Mouse (Mus musculus) frontal cortex, postnatal 10 days (tissue): ENCODE measurements at regions not wholly inside any gene's neighbourhood (a gene's known extent, or its start where the extent isn't known, plus 50 kb on each side); places are given as distances from the start of the nearest gene placed in this dataset.
"Not testable (repeated sequence)": the region's sequence is repeated elsewhere in the genome, so short reads cannot be mapped to it uniquely, and the experiment has no call there.

ENCODE experiments used
- DNase-seq, 2 experiments: peaks; one replicate each; pipeline ENCODE4 v3.0.0; 2022; ENCODE audit warnings: low spot score in 2 of 2, mixed read lengths in 1 of 2

DNA sequence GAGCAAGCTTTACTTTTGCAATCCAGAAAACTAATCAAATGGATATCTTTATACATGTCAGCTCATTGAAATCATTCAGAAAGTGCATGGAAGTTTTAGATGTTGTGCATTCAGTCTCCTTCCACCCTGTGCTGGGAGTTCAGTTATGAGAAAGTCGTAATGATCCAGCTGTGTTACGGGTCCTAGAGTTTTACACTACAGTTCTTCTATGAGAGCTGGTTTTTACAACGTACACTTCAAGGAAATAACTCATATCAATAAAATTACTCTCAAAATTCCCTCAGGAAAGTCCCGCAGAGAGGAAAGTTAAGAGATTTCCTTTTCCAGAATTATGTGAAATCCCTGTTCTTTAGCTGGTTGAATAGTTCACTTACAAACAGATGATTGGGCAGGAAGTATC is 418.1 kb upstream of the Slc10a2 start:
- DNase-seq, result no peak

DNA sequence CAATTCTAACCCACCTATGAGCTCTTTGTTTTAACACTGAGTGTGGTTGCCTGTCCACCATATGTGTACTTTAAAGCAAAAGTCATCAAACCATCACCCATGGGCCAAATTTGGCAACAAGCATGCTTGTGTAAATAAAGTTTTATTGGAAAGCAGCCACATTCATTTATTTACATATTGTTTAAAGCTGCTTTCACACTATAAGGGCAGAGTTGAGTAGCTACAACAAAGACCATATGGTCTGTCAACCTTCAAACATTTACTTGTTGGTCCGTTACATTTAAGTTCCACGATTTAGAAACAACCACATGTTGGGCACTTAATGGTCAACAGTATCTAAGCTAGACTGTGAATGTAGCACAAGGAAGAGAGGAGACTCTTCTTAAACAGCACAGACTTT is 390.7 kb upstream of the Slc10a2 start:
- no peak for DNase-seq

DNA sequence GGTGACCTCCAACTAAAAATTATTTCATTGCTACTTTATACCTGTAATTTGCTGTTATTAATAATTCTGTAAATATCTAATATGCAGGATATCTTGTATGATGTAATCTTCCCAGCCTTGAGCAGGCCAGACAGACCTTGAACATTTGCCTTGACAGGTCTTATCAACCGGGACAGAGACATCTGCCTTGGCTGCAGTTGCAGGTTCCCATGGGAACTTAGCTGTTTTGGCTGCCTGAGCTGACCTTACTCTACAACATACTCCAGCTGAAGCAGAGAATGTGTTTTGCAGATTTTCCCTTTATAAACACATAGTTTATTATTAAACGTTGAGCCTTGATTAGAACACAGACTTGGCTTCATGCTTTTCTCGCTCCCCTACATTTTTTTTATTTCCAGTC is 385.3 kb upstream of the Slc10a2 start:
- no peak for DNase-seq

DNA sequence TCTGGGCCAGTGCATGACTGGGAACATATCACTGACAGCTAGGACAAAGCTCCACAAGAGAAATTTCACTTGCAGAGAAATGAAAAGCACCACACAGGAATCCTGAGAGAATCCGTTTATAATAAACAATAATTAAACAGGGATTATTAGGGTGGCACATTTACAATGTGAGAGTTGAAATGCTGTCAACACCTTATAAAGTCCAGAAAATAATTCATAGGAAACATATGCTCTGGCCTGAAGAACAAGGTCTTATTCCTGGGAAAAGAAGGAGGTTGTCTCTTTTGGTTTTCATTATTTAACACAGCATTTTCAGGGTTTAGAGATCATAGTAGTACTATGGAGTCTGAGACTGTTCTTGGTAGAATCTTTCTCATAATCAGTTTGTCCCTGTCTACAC is 377.8 kb upstream of the Slc10a2 start:
- no peak for DNase-seq

DNA sequence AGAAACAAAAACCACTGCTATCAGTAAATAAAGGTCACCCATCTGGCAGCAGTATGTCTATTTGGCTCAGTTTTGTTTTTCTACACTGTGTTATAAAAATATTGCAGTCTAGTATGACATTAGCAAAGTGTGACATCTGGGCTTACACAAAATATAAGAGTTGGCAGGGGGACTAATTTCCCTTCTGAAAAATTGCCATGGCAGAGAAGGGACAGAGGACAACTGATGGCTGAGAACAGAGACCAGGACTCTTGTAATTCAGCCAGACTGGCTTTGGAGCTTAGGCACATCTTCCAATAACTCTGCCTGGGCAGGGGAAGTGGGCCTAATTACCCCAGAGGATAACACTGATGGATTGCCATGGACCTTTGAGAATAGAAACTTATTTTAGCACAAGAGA is 367.8 kb upstream of the Slc10a2 start:
- DNase-seq, result no peak

DNA sequence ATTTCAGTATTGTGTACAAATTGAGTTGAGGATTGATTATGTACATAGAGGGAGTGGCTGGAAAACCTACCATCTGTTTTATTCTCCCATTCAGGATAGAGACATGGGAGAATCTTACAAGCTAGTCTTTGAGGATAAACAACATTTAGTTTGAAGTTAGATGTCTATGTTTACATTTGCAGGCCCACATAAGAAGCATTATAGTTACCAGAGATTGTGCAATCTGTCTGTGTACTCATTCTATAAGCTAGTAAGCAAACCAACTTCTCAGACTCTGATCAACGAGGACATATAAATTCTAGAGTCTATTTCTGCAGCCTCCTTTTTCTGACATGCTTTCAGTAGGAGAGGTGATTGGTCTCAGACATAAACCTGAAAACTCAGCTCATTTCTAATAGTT is 367.4 kb upstream of the Slc10a2 start:
- no peak for DNase-seq

DNA sequence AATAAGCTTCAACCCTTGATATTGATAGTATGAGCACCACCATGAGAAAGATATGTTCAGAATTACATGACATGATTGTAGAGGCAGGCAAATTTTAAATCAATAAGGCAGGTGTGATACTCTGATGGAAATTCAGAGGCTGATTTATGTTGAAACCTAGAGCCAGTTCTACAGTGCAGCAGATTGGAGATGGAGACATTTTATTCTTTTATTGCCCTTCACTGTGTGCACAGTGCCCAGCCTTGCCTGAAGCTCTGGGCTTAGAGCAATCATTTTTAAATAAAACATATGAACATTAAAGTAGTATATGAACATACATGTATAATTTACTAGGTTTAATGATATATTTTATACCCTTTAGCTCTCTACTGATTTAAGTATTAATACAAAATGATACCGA is 352.5 kb upstream of the Slc10a2 start:
- DNase-seq, result no peak

DNA sequence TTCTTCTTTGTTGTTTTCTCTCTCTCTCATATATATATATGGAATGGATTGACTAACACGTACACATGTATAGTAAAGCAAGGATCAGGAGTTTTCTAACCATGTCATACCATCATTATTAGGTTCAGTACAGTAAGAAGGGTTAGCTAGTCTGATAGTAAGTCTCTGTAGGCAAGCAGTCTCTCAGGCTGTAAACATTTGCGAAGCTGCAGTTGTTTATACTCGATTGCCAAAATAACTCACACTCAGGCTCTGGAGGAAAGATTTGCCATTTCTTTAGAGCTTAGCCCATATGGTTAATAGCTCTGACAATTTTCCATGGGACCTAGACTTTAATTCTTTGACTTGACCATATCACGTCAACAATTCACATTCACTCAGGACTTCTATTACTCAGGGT is 348.3 kb upstream of the Slc10a2 start:
- DNase-seq, result no peak

DNA sequence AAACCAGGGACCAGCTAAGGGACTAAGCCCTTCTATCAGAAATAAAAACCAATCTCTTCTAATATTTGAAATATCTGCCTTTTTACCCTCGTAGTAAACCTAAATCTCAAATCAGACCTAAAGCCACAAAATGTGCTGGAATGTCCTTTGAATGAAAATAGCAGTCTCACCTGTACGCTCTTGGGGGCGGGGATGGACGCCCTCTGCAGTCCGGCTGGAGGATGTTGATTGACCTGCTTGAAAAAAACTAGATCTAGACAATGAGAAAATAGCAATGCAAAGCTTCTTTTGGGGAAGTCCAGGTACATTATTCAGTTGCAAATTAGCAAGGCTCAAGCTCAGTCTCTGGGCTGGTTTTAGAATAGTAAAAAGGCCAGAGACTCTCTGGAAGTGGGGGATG is 337.1 kb upstream of the Slc10a2 start:
- not testable (repeated sequence) for DNase-seq

DNA sequence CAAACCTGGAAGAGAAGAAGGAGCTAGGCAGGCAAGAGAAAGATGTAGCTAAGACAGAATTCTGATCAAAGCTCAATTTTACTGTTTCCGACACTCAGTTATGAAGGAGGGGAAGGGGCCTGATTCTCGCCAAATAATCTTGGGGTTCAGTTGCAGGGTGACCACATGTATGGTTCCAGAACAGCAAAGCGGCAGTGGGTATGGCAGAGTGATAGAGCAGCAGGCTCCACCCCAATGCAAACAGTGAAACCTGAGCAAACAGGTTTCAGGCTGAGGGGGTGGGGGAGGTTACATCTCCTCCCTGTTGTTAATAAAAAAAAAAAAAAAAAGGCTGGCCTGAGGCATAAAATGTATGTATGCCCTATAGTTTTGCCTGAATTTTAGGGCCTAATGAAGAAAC is 335.3 kb upstream of the Slc10a2 start:
- not testable (repeated sequence) for DNase-seq

DNA sequence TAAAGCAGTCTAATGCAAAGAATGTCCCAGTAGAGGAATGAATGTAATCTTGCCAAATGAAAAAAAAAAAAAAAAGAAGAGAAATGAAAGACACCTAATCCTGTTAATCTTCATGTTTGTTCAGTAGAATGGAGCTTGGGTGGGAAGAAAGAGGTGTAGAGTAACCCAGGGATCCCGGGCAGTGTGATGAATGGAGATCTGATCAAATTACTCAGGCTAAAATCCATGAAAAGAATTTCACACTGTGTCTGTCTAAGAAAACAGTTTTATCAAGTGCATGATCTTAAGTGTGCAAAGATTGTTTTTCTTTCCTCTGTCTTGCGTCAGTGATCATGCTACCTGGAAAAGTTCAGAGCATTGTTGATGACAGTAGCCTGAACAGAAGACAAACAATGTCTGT is 333.9 kb upstream of the Slc10a2 start:
- DNase-seq, result no peak

DNA sequence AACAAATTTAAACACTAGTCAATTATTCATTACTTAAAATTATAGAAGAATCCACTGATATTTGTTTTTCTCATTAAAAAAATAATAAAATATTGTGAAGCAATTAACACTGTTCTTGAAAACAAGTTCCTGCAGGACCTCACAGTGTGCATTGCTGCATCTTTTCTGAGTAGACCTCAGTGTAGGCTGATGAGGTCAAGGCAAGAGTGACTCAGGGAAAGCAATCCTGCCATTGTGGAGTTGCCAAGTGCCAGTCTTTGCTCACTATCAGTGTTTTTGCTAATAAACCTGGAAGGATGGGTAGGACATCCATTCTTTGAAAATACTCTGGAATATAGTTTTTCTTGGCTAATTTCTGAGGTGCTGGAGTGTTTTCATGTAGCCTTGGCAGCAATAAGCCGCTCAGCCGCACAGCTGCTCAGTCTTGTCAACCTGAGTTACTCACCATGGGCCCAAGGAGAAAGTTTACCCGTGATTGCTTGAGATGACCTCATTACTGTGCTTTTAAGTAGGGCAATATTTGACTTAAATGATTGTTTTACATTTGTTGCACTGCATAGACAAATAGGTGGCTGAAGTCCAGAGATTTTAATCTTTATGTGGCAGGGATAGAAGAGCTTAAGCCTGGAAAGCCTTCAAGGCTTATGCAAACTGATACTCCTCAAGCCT is 323.3 kb upstream of the Slc10a2 start:
- no peak for DNase-seq

DNA sequence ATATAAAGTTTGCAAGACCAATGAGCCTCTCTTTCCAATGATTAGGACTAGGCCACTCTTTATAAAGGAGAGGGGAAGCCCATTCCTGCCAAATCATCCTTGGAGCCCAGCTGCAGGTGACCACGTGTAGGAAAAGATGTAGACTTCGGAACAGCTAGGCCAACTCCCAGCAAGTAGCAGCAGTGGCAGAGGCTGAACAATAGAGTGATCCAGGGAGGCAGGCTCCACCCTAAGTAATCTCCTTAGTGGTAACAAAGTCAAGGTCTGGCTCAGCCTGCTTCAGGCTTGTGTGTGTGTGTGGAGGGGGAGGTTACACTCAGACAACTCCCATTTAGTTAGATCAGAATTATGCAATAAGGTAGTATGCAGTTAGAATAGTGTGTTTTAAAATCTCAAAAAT is 311.7 kb upstream of the Slc10a2 start:
- DNase-seq, result not testable (repeated sequence)

DNA sequence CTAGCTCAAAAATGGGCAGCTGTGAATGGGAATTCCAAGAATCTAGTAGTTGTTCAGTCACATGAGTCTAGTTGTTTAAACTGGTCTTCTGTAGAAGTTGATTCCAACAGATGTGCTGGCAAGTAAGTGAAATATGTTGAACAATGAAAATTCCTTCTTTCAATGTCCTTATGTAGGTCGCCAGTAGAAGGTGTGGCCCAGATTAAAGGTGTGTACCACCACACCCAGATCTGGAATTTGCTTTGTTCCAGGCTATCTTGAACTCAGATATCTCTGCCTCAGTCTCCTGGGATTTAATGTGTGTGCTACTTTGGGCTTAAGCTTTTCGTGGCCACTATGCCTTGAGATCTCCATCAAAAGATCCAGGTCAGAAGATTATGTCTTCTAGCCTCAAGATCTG is 279.7 kb upstream of the Slc10a2 start:
- DNase-seq, result no peak

DNA sequence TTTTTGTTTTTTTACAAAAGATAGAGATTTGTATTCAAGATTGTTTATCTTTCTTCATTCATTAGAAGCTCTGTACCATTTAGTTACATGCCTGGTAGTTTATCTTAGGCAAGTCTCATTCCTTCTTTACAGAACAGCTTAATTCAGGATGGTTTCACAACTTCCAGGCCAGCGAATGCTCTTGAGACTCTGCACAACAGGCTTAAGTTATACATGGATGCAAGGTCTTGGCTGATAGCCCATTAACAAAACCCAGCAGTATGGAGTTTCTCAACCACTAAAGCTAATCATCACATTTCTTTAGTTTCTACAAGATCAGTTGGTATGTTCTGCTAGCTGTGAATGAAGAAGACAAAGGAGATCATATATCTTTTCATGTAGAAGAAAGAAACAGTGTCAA is 272.9 kb upstream of the Slc10a2 start:
- no peak for DNase-seq

DNA sequence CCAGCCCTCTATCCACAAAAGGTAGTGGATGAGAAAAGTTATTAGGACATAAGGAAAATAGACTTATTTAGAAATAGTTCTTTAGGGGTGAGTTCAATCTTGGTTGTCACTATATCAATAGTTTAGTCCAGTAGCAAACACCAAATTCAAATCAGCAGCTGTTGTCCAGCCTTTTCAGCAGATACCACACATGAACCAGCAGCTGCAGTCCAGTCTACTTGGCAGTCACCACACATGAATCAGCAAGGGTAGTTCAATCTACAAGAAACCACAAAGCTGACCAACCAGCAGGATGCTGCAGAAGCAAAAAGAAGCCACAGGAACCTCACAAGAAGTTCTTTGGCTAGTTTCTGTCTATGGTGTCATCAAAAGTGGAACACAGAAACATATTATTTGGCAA is 234.8 kb upstream of the Slc10a2 start:
- no peak for DNase-seq

DNA sequence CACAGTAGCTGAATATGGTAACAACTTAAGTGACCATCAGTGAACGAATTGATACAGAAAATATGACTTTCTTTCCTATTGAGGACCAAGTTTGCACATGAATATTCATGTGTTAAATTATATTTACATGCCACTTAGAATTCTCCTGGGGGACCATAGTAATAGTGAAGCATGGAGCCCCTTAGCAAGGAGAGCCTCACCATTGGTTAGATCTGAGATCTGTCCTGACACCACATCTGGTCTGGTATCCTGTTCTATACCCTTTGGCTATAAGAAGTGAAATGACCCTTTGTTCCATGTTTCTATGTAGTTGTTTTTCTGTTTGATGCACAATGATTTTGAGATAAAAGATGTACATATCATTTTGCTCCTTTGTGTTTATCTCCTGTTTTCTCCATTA is 209.4 kb upstream of the Slc10a2 start:
- DNase-seq, result no peak

DNA sequence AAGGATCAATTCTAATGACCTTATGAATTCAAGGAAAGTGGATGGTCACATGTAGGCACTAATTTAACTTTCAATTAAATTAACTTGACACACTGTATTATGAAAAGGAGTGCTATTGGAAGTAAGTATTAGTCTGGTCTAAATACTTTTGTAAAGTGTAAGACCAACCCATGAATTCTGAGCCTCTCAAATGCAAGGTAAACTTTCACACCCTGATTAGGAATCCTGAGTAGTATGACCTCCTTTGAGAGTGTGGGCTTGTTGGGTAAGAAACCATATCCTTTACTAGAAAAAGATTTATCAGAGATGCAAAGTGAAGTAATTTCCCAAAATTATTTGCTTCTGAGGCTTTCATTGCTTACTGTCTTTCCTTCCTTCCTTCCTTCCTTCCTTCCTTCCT is 194.8 kb upstream of the Slc10a2 start:
- DNase-seq, result no peak

DNA sequence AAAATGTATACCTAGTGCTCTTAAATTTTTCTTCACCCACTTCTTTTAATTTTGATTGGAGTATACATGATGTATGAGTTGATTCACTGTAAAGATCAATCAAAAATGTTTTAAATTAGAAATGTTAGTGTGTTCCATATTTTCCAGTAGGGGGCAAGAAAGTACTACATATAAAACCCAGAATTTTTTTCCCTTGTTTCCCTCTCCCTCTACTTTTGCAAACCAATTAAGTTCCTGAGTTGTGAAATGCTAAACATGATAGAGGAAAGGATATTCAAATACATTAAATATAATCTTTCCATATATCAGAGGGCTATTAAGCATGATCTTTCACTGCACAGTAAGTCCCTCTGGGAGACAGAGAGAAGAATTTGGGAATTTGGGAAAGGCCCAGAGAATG is 192.0 kb upstream of the Slc10a2 start:
- DNase-seq, result no peak

DNA sequence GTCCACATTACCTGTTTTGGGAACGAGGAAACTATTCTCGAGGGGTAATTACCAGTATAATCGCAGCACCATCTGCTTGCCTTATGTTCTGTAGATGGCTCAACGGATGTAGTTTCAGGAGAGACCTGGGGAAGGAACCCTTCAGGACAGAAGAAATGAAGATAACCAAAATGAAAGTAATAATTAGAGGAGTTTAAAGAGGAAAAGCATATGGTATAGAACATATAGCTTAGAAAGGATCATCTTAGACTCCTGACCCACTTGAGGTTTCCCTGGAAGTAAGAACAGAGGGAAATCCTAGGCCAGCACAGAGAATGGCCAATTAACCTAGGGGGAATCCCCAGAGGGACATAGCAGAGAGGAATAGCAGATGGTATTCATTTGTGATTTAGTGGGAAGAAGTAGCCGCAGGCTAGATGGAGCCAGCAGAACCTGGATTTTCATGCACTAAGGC is 180.6 kb upstream of the Slc10a2 start:
- DNase-seq, result no peak

DNA sequence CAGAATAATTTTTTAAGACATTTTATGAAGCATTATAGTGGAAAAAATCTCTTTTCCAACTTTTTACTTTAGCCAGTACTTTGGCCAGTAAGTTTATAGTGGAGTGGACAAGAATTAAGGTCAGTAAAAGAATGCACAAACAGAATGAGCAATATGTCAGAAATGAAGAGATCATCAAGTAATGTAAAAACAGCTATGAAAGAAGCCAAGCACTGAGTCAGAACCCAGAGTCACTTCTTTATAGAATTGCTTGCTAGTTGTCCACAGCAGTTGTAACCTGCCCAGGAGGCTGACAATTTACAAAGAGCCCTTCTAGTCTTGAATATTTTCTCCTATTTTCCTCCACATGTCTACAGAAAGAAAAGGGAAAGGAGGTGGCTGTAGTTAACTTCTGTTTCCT is 178.6 kb upstream of the Slc10a2 start:
- DNase-seq, result no peak

DNA sequence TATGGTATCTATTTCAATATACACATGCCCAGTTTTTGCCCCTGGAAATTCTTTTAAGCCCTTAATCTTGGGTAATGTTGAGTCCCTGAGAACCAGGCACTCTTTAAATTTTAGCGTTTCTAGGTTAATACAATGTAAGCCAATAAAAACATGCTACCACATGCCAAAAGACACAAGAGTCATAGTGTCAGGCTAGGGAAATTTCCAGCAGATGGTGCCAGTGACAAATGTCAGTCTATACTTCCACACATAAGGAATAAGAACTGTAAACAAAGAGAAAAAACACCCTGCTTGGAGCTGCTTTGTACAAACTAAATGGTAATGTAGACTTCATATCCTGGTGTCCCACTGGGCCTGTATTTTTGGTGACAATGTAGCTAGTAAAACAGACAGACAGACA is 157.2 kb upstream of the Slc10a2 start:
- no peak for DNase-seq

DNA sequence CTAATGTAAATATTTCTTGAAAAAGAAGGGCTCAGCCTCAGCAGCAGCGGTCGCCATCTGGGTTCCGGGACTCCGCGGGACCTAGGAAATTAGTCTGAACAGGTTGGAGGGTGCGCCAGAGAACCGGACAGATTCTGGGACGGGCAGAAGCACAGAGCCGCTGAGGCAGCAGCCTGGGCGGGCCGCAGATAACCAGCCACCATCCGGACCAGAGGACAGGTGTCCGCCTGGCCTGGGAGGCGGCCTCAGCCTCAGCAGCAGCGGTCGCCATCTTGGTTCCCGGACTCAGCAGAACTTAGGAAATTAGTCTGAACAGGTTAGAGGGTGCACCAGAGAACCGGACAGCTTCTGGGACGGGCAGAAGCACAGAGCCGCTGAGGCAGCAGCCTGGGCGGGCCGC is 136.7 kb upstream of the Slc10a2 start:
- peak; percentile 8 to 14 for DNase-seq
